Mouse (Mus musculus) heart, embryonic 14.5 days (tissue): Measurements from ENCODE around the gene Rtel1. TPM values are rescaled to one million over a fixed set of nuclear protein-coding genes. Genes with fewer than 3 reads are reported as not detected.

Experiments used
- ATAC-seq: fragments of 200-750 bp; cut with Nextera tagmentation; 2 replicates; pipeline ENCODE4 v1.8.0; 2017; ENCODE audit warnings: low read depth, moderate TSS enrichment; ENCODE audit not compliant: insufficient number of reproducible peaks, insufficient read depth, low FRiP score
- H3K27ac ChIP-seq, 2 experiments: fragments of 200-500 bp in 1 of 2; fragments of 300-500 bp in 1 of 2; sonication (generic) in 1 of 2; replicated peaks in 1 of 2; 2 replicates each; pipeline ENCODE4 v1.5.1; 2012 to 2014; ENCODE audit warnings: low read depth in 2 of 2, low read length in 2 of 2, control low read depth in 1 of 2, mild to moderate bottlenecking in 1 of 2, mixed read lengths in 1 of 2; ENCODE audit not compliant: control insufficient read depth in 1 of 2, insufficient read depth in 1 of 2
- H3K27me3 ChIP-seq: fragments of 300-500 bp; sonication (generic); 2 replicates; pipeline ENCODE4 v1.6.1; 2014; ENCODE audit warnings: mild to moderate bottlenecking, low read length, control low read depth; ENCODE audit not compliant: control insufficient read depth, insufficient read depth
- H3K36me3 ChIP-seq: fragments of 300-500 bp; sonication (generic); 2 replicates; pipeline ENCODE4 v1.6.1; 2014; ENCODE audit warnings: mild to moderate bottlenecking, control low read depth, low read length, mixed read lengths; ENCODE audit not compliant: control insufficient read depth, insufficient read depth
- H3K4me1 ChIP-seq, 2 experiments: fragments of 200-500 bp in 1 of 2; fragments of 300-500 bp in 1 of 2; sonication (generic) in 1 of 2; 2 replicates each; pipeline ENCODE4 v1.6.1; 2012 to 2014; ENCODE audit warnings: low read length in 2 of 2, control low read depth in 1 of 2, mixed read lengths in 1 of 2; ENCODE audit not compliant: control insufficient read depth in 2 of 2, insufficient read depth in 2 of 2
- H3K4me2 ChIP-seq: fragments of 300-500 bp; sonication (generic); 2 replicates; pipeline ENCODE4 v1.6.1; 2014; ENCODE audit warnings: mild to moderate bottlenecking, low read length
- H3K4me3 ChIP-seq, 2 experiments: fragments of 200-500 bp in 1 of 2; fragments of 300-500 bp in 1 of 2; sonication (generic) in 1 of 2; 2 replicates each; pipeline ENCODE4 v1.5.1; 2012 to 2014; ENCODE audit warnings: low read length in 2 of 2, mild to moderate bottlenecking in 2 of 2, control low read depth in 1 of 2, low read depth in 1 of 2, moderate library complexity in 1 of 2; ENCODE audit not compliant: control insufficient read depth in 1 of 2, insufficient read depth in 1 of 2
- H3K9ac ChIP-seq: fragments of 300-500 bp; sonication (generic); 2 replicates; pipeline ENCODE4 v1.6.1; 2014; ENCODE audit warnings: mild to moderate bottlenecking, low read length
- H3K9me3 ChIP-seq: fragments of 300-500 bp; sonication (generic); 2 replicates; pipeline ENCODE4 v1.6.1; 2016; ENCODE audit warnings: low read length, control low read depth; ENCODE audit not compliant: control insufficient read depth
- WGBS: fragments of 180-500 bp; shearing (Covaris S2); extraction: QIAGEN DNeasy Blood & Tissue Kit; methylation state at CpG from one replicate; pipeline ENCODE4 v1.1.7; 2014; 5-methylcytosine and 5-hydroxymethylcytosine counted together
- polyA plus RNA-seq: library from polyadenylated mRNA; unstranded; fragments of >200 nt; fragmentation: Nextera tagmentation; extraction: Ambion mirVana; gene quantifications from 2 replicates; pipeline ENCODE4 v1.2.1, GENCODE M21; 2014

Gene Rtel1
- polyA plus RNA-seq, 1 experiment from 2014 or later = 21.1 TPM

DNA sequence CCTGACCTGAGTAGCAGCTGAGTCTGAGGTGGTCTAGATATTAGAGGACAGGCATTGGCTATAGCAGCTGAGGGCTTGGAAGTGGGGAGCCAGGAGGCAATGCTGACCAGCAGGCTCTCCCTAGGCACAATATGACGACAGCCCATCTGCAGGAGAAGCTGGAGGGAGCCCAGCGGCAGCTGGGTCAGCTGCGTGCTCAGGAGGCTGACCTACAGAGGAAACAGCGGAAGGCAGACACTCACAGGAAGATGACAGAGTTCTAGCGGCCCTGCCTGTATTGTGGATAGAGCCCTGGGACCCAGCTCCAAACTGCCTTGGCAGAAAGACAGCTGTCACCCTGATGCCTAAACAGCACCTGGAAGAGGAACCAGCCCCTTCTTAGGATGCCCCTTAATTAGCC, 60.7 kb downstream of the Rtel1 start:
- WGBS = 86% methylated on average over 5 of the region's 5 CpGs
- H3K4me2 ChIP-seq = no peak overlapping the region
- no peaks in the 10 kb centered on the region for H3K9me3 ChIP-seq
- no peak overlapping the region for H3K27ac ChIP-seq
- H3K36me3 ChIP-seq = peaks cover 69% of the 10 kb centered on the region
- ATAC-seq = no peak
- no peak overlapping the region for H3K9ac ChIP-seq
- no peak overlapping the region for H3K4me3 ChIP-seq
- H3K27me3 ChIP-seq = no peaks in the 10 kb centered on the region
- no peaks in the 10 kb centered on the region for H3K4me1 ChIP-seq

DNA sequence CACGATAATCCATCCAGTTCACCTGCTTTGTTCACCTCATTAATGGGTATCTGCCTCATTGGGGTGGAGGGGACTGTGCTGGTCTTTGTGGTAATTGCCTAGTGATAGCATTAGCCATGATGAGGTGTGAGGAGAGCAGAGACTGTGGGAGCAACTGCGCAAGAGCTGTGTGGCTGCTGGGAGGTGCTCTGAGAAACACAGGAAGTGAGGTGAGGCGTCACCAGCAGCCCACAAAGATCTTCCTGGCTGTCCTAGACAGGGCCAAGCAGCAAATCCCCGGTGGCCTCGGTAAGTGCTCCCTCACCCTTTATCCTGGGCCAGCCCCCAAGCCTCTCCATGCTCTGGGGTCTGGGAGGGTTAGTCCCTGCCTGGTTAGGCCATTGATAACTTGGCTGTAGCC, 61.6 kb downstream of the Rtel1 start:
- H3K27ac ChIP-seq = no peak overlapping the region
- no peak for ATAC-seq
- 84% methylated on average over 5 of the region's 5 CpGs for WGBS
- no peak overlapping the region for H3K4me2 ChIP-seq
- no peaks in the 10 kb centered on the region for H3K27me3 ChIP-seq
- H3K4me3 ChIP-seq = no peak overlapping the region
- H3K9me3 ChIP-seq = no peaks in the 10 kb centered on the region
- H3K9ac ChIP-seq = no peak overlapping the region
- no peaks in the 10 kb centered on the region; a peak in 1 of 4 replicates for H3K4me1 ChIP-seq
- peaks cover 74% of the 10 kb centered on the region for H3K36me3 ChIP-seq

DNA sequence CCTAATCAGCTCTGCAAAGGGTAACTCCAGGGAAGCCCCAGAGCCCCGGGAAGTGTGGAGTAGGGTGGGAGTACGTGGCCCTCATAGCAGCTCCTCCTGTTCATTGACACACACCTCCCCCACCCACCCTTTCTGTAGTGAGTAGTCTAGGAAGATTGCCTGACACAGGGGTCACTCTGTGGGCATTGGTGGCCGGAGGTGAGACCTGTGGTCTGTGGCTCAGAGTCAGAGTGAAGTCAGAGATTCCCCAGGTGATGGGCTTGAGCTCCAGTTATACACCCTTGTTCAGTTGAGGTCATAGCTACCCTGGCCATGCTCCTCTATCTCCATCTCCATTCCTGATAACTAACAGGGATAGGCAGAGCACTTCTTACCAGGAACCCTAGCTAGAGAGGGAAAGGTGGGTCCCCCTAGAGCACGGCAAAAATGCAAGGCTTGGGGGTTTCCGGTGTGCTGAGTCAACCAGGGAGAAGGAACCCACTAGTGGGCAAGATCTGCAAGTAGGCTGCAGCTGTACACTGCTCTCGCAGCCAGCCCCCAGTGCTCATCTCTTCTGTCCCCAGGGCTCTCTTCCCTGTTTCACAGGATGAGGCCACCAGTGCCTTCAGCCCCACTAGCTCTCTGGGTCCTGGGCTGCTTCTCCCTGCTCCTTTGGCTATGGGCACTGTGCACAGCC, 62.2 kb downstream of the Rtel1 start:
- no peaks in the 10 kb centered on the region for H3K27me3 ChIP-seq
- H3K9me3 ChIP-seq = no peaks in the 10 kb centered on the region
- no peaks in the 10 kb centered on the region; a peak in 1 of 4 replicates for H3K4me1 ChIP-seq
- H3K9ac ChIP-seq = no peak overlapping the region
- WGBS = 87% methylated on average over 6 of the region's 6 CpGs
- ATAC-seq = no peak
- H3K36me3 ChIP-seq = peaks cover 81% of the 10 kb centered on the region
- H3K4me3 ChIP-seq = no peak overlapping the region
- no peak overlapping the region for H3K4me2 ChIP-seq
- no peak overlapping the region for H3K27ac ChIP-seq

DNA sequence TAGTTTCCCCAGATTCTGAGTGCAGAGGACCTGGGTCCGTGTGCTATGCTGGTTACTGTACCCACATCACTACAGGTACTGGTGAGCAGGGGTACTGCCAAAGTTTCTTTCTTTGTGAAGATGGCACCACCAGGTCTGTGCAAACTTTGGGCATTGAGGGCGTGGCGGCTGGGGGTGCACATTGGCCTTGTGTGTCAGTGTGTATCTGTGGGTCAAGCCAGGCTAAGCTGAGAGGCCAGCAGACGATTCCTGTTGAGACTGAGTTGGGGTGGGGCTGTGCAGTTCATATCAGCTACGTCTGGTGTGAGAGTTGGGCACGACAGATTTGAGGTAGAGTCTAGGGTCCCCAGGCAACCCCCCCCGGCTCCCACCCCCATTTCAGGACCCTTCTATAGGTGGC, 64.9 kb downstream of the Rtel1 start:
- ATAC-seq = no peak
- Histone ChIP-seq H3K27me3 (no peaks in the 10 kb centered on the region), H3K9ac (no peak overlapping the region), H3K9me3 (no peaks in the 10 kb centered on the region), H3K27ac (no peak overlapping the region), H3K4me1 (no peaks in the 10 kb centered on the region; a peak in 1 of 4 replicates), H3K4me3 (no peak overlapping the region), H3K4me2 (no peak overlapping the region), H3K36me3 (peaks cover 81% of the 10 kb centered on the region)
- WGBS = 79% methylated on average over 7 of the region's 7 CpGs

- WGBS = 77% methylated on average over 4 of the region's 4 CpGs
- Histone ChIP-seq H3K4me1 (no peaks in the 10 kb centered on the region; a peak in 1 of 4 replicates), H3K9ac (no peak overlapping the region), H3K4me2 (no peak overlapping the region), H3K27ac (no peak overlapping the region), H3K9me3 (no peaks in the 10 kb centered on the region), H3K36me3 (peaks cover 76% of the 10 kb centered on the region), H3K4me3 (no peak overlapping the region), H3K27me3 (no peaks in the 10 kb centered on the region)
- ATAC-seq = peak; percentile 33; the same call in 1 of the 2 replicates
Measured at GRCm38 (mm10) chr2:181384919-181385391, 65.4 kb downstream of the Rtel1 start.

GRCm38 (mm10) chr2:181385885-181386284, 66.3 kb downstream of the Rtel1 start:
- ATAC-seq = no peak
- Histone ChIP-seq H3K4me1 (no peaks in the 10 kb centered on the region; a peak in 1 of 4 replicates), H3K4me3 (no peak overlapping the region), H3K27ac (no peak overlapping the region), H3K4me2 (no peak overlapping the region), H3K27me3 (no peaks in the 10 kb centered on the region), H3K9me3 (no peaks in the 10 kb centered on the region), H3K36me3 (peaks cover 75% of the 10 kb centered on the region), H3K9ac (no peak overlapping the region)
- WGBS = 54% methylated on average over 3 of the region's 3 CpGs

GRCm38 (mm10) chr2:181386663-181387210, 67.2 kb downstream of the Rtel1 start:
- H3K4me3 ChIP-seq = no peak overlapping the region
- no peak for ATAC-seq
- H3K9ac ChIP-seq = no peak overlapping the region
- H3K27ac ChIP-seq = no peak overlapping the region
- 77% methylated on average over 3 of the region's 4 CpGs for WGBS
- no peaks in the 10 kb centered on the region for H3K9me3 ChIP-seq
- peaks cover 75% of the 10 kb centered on the region for H3K36me3 ChIP-seq
- H3K27me3 ChIP-seq = no peaks in the 10 kb centered on the region
- H3K4me1 ChIP-seq = no peaks in the 10 kb centered on the region; a peak in 1 of 4 replicates
- no peak overlapping the region for H3K4me2 ChIP-seq
